Mouse (Mus musculus) brain, embryonic 14.5 days (tissue): ENCODE data around the gene Pou1f1. TPM values are rescaled to one million over a fixed set of nuclear protein-coding genes. Genes with fewer than 3 reads are reported as not detected.

ENCODE experiments used
- DNase-seq: peaks from one replicate; pipeline ENCODE4 v3.0.0-alpha.2; 2011; ENCODE audit warnings: low read depth
- CTCF ChIP-seq: fragments of 200-500 bp; IDR thresholded peaks from 2 replicates; pipeline ENCODE4 v1.5.1; 2012; ENCODE audit warnings: inconsistent platforms, mild to moderate bottlenecking, moderate library complexity, borderline replicate concordance; ENCODE audit not compliant: insufficient read depth, insufficient read length; ENCODE audit errors: extremely low read depth
- POLR2A ChIP-seq: fragments of 200-500 bp; IDR thresholded peaks from 2 replicates; pipeline ENCODE4 v1.6.1; 2012; ENCODE audit warnings: mild to moderate bottlenecking, inconsistent platforms, borderline replicate concordance; ENCODE audit not compliant: poor library complexity, insufficient read depth, insufficient read length, severe bottlenecking; ENCODE audit errors: extremely low read depth
- polyA plus RNA-seq: library from polyadenylated mRNA; depleted of rRNA; stranded (reverse); fragments of >200 nt; gene quantifications from 2 replicates; pipeline ENCODE4 v1.2.3, GENCODE M21; 2012; rRNA removed

Pou1f1 gene
- polyA plus RNA-seq, result 0.10 TPM in 1 of 2 replicates, not detected in the other

GRCm38 (mm10) chr16:65520211-65520610 lies at the start of gene Pou1f1:
TSS of gene Pou1f1 (plus strand) at chr16:65520511.
- no peak for TF ChIP-seq POLR2A
- TF ChIP-seq CTCF, result no peak
- no peak for DNase-seq

- no peak for DNase-seq
- TF ChIP-seq CTCF (no peak), POLR2A (no peak)
Observed at GRCm38 (mm10) chr16:65470650-65471049, 49.7 kb upstream of the Pou1f1 start.

- TF ChIP-seq CTCF (peak; percentile 60; the same call in 1 of the 2 replicates), POLR2A (no peak)
- DNase-seq, result peak; percentile 79
Observed at GRCm38 (mm10) chr16:65472472-65473001, 47.8 kb upstream of the Pou1f1 start.

- TF ChIP-seq POLR2A (no peak), CTCF (no peak)
- DNase-seq, result no peak
Observed at GRCm38 (mm10) chr16:65485726-65486125, 34.6 kb upstream of the Pou1f1 start.

GRCm38 (mm10) chr16:65496030-65496429 lies 24.3 kb upstream of the Pou1f1 start:
- TF ChIP-seq POLR2A, result no peak
- TF ChIP-seq CTCF, result no peak
- DNase-seq, result no peak

- TF ChIP-seq CTCF (peak; percentile 60; the same call in 1 of the 2 replicates), POLR2A (no peak)
- DNase-seq, result peak; percentile 81
Observed at GRCm38 (mm10) chr16:65497049-65497448, 23.3 kb upstream of the Pou1f1 start.

GRCm38 (mm10) chr16:65514223-65514622 lies 6.1 kb upstream of the Pou1f1 start:
- DNase-seq, result no peak
- no peak for TF ChIP-seq POLR2A
- no peak for TF ChIP-seq CTCF

GRCm38 (mm10) chr16:65526004-65526403 lies 5.7 kb downstream of the Pou1f1 start:
- no peak for DNase-seq
- TF ChIP-seq POLR2A (no peak), CTCF (no peak)

- DNase-seq, result no peak
- no peak for TF ChIP-seq CTCF
- TF ChIP-seq POLR2A, result no peak
Observed at GRCm38 (mm10) chr16:65526695-65527094, 6.4 kb downstream of the Pou1f1 start.

- peak; percentile 66 for DNase-seq
- TF ChIP-seq POLR2A (no peak), CTCF (no peak)
Observed at GRCm38 (mm10) chr16:65529589-65529988, 9.3 kb downstream of the Pou1f1 start.

- peak; percentile 56 for DNase-seq
- TF ChIP-seq POLR2A (no peak), CTCF (no peak)
Observed at GRCm38 (mm10) chr16:65531663-65532062, 11.4 kb downstream of the Pou1f1 start.

- DNase-seq, result peak; percentile 58
- no peak for TF ChIP-seq POLR2A
- TF ChIP-seq CTCF, result peak; percentile 54; the same call in 1 of the 2 replicates
Observed at GRCm38 (mm10) chr16:65533315-65533999, 13.1 kb downstream of the Pou1f1 start.

GRCm38 (mm10) chr16:65543676-65544293 lies 23.5 kb downstream of the Pou1f1 start:
- no peak for TF ChIP-seq CTCF
- no peak for TF ChIP-seq POLR2A

More at GRCm38 (mm10) chr16:65543676-65544293, 23.5 kb downstream of the Pou1f1 start:
- DNase-seq, result no peak
